Mouse (Mus musculus): ENCODE measurements at regions not wholly inside any gene's neighbourhood (a gene's known extent, or its start where the extent isn't known, plus 50 kb on each side); places are given as distances from the start of the nearest gene placed in this dataset.

DNA sequence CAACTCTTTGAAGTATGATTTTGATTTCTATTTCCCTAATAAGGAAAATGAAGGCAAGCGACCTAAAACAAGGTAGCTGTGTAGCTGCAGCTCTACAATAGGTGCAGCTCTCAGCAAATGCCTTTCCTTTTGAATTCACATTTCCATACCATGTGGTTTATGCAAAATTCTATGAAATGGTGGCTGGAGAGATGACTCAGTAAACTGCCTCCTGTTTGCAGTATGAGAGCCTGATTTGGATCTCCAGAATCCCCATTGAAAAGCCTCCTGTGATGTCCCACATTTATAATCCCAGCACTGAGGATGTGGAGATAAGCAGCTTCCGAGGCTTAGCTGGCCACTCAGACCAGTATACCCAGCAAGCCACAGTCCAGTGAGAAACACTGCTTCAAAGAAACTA is 59.6 kb downstream of the Npy1r start:
- no peak for DNase-seq

DNA sequence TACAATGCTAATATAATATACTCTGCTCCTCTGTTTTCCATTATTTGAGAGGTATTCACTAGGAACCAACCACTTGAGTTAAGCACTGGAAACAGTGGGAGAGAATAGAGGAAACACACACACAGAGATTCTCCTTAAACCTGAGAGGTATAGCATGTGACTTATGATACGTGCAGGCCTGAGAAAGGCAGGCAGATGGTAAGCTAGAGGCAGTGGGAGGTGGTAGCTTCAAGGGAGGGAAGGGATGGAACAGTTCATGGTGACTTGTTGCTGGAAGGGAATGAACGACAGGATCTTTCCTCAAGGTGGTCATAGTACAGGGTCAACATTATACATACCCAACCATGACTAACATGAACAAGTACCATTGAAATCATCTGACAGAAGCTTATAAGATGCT is 60.8 kb downstream of the Npy1r start:
- DNase-seq, result no peak

- no peak for DNase-seq
Observed at GRCm38 (mm10) chr8:66758519-66758918, 61.5 kb downstream of the Npy1r start.

- DNase-seq, result no peak
Observed at GRCm38 (mm10) chr8:66759716-66760115, 62.7 kb downstream of the Npy1r start.

DNA sequence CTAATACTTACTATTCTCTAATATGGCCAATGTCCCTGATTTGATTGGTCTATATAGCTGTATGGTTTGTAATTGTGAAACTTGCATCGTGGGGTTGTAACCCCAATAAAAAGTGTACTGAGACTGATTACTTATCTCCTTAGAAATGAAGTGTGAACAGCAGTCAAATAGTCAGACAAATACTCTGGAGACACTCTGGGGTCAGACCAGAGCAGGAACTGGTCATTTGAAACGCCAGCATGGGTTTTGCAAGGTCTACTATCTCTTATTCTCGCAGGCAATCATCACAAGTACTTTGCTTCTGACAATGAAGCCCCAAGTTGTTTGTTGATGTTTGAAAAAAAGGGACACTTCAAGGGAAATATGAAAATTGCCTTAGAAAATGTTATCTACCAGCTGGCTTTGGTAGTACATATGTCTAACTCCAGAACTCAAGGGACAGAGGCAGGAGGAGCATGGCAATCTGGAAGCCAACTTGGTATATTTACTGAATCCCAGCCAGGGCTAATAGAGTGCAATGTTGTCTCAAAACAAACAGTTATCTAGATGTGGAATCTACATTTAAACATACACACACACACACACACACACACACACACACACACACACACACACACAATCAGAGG is 64.1 kb downstream of the Npy1r start:
- DNase-seq, result no peak

- no peak for DNase-seq
Observed at GRCm38 (mm10) chr8:66764992-66765528, 68.1 kb downstream of the Npy1r start.

- no peak for DNase-seq
Observed at GRCm38 (mm10) chr8:66768379-66768969, 71.5 kb downstream of the Npy1r start.

- DNase-seq, result no peak
Observed at GRCm38 (mm10) chr8:66771111-66771510, 74.1 kb downstream of the Npy1r start.

DNA sequence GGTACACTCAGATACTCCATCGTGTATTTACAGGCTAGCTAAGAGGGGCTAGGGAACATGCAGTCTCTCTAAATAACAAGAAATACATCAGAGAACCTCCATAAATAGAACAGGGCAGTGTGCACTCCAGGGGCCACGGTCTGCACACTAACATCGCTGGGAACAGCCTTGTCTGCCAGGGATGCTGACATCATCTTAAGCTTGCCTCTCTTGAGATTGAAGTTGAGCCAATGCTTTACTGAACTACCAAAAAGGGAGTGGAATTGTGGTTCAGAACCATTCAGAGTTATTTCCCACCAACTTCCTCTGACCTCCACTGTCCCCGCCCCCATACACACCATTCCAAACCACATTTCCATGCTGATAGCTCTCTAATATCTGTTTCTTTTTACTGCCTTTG is 75.7 kb downstream of the Npy1r start:
- DNase-seq, result no peak

GRCm38 (mm10) chr8:66777115-66777877 is 80.3 kb downstream of the Npy1r start:
- DNase-seq, result no peak

- no peak for DNase-seq
Observed at GRCm38 (mm10) chr8:66779622-66780021, 80.4 kb upstream of the Naf1 start.

- DNase-seq, result no peak
Observed at GRCm38 (mm10) chr8:66782656-66783055, 77.4 kb upstream of the Naf1 start.

GRCm38 (mm10) chr8:66785996-66786395 is 74.0 kb upstream of the Naf1 start:
- peak; percentile 40 to 57 for DNase-seq

Measured in layer of hippocampus, postnatal 36 days (tissue).